Mouse (Mus musculus): Measurements from ENCODE around the gene Fgfr2.

DNA sequence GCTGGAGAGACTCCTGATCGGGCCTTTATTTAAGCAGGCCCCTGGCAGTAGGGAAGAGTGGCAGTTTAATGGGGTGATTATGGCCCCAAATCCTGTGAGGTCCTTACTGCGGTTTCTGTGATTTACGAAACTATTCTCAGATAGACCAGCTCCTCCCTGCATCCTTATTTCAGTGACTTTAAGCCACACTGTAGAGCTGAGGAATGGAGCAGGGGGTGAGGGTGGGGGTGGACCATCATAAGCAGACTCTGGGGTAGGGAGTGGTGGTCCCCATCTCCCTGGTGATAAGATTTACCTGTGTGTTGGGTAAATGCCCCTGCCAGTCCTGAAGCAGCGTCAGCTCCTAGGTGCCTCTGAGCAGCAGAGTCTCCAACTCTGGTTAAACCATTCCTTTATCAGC lies 2516.2 kb downstream of the Fgfr2 start:
- TF ChIP-seq CTCF (IDR thresholded peaks at IDR 0.05; ENCODE audit: borderline replicate concordance, extremely low read depth, insufficient read depth, insufficient read length), result no peak
- TF ChIP-seq POLR2A (IDR thresholded peaks at IDR 0.05; ENCODE audit: borderline replicate concordance, extremely low read depth, insufficient read depth, insufficient read length, poor library complexity, severe bottlenecking), result no peak

Measured in brain, embryonic 14.5 days (tissue).